Mouse (Mus musculus) splenic B cell, adult 2 months (primary cell): ENCODE measurements at regions not wholly inside any gene's neighbourhood (a gene's known extent, or its start where the extent isn't known, plus 50 kb on each side); places are given as distances from the start of the nearest gene placed in this dataset.

Experiments used
- DNase-seq: peaks from one replicate; pipeline ENCODE4 v3.0.0-alpha.2; 2011; ENCODE audit warnings: low read depth, low spot score
- H3K27me3 ChIP-seq: 2 replicates; pipeline ENCODE4 v1.6.1; 2012; ENCODE audit warnings: mild to moderate bottlenecking, low read length, moderate library complexity, mixed read lengths; ENCODE audit not compliant: control insufficient read depth, poor library complexity, insufficient read depth, severe bottlenecking
- H3K36me3 ChIP-seq: 2 replicates; pipeline ENCODE4 v1.6.1; 2012; ENCODE audit warnings: mild to moderate bottlenecking, low read length, moderate library complexity, mixed read lengths; ENCODE audit not compliant: control insufficient read depth, poor library complexity, insufficient read depth, severe bottlenecking

DNA sequence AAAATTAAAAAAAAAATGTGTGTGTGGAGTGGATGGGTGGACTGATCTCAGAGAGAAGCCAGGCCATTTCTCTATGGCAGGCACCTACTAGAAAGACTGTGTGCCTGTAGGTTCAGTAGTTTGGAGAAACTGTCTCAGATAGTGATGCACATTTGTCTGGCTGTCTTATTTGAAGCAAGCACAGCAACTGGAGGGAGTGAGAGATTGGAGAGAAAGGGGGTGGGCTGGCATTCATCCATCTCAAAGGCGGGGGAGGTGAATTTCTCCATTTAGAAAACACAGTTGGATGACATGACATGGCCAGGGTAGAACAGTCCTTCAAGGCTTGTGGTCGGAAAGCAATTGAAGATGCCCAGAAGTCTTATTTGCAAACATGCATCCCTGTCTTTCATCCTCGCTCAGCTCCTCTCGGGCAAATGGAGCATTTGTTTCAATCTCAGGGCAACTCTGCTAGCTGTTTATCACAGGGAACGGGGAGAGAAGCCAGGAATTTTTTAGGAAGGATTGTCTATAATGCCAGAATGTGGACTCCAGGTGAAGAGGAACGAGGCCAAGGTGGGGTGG, 114.8 kb upstream of the Fmo9 start:
- no peak for DNase-seq
- Histone ChIP-seq H3K36me3 (no peaks in the 10 kb centered on the region), H3K27me3 (no peaks in the 10 kb centered on the region)

DNA sequence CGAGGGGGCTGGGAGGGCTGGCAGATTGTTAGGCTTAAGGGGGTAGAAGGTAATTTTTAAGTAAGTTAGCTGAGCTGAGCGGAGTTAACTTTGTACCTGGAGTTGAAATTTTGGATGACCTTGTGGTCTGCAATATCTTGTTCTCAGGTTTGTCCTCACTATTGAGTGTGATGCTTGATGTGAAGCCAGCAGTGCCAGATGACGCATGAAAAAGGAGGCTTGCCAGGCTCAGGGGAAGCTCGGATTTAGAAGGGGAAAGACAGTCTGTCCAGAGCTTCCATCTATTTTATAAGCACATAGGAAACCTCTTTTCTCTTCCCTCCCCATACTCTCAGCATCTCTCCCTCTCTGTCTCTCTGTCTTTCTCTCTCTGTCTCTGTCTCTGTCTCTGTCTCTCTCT, 115.3 kb upstream of the Fmo9 start:
- no peaks in the 10 kb centered on the region for H3K36me3 ChIP-seq
- no peaks in the 10 kb centered on the region for H3K27me3 ChIP-seq
- DNase-seq: no peak

DNA sequence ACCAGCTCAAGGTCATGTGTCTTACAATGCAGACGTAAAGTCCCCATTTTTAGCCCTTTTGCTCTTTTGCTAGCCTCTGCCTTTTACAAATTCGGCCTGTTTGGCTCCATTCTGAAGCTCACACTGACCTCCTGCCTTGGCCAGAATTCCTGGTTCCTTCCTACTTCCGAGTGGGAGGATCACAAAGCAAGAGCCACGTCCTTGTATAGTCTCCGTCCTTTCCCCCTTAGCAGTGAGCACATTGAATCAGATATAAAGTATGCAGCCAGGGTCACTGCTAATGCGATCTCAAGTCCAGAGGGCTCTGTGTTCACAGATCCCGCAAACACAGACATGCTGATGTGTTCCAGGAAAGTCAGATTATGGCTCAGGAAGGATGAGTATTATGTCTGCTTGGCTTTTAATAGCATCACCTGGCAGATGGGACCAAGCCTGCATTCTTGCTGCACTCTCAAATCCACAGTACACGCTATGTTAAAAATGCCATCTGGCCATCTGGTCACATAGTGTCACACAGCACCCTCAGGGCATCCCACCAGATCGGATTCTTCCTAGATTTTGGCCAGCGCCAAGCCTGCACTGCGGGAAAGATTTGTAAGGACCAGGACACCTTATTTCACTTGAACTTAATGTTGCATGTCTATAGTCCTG, 119.4 kb upstream of the Fmo9 start:
- H3K27me3 ChIP-seq: no peaks in the 10 kb centered on the region
- no peaks in the 10 kb centered on the region for H3K36me3 ChIP-seq
- DNase-seq: no peak

DNA sequence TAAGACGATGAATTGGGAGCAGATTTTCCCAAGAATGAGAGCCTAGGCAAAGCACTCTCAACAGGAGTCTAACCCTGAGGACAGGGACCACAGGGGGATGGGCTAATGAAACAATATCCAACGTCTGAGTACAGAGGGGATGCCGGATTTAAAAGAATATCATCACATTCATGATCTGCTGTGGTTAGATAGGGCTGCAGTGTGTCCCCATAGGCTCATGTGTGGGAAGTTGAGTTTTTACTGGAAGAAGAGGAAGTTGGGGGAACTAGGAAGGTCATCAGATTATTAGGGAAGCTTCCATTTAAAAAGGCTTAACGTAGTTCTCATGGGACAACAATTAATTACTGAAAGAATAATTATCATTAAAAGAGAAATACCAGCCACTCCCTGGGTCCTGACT, 120.3 kb upstream of the Fmo9 start:
- Histone ChIP-seq H3K36me3 (no peaks in the 10 kb centered on the region), H3K27me3 (no peaks in the 10 kb centered on the region)
- DNase-seq: no peak

- no peak for DNase-seq
- Histone ChIP-seq H3K27me3 (no peaks in the 10 kb centered on the region), H3K36me3 (no peaks in the 10 kb centered on the region)
Observed at GRCm38 (mm10) chr1:166803928-166804327, 122.3 kb upstream of the Fmo9 start.

DNA sequence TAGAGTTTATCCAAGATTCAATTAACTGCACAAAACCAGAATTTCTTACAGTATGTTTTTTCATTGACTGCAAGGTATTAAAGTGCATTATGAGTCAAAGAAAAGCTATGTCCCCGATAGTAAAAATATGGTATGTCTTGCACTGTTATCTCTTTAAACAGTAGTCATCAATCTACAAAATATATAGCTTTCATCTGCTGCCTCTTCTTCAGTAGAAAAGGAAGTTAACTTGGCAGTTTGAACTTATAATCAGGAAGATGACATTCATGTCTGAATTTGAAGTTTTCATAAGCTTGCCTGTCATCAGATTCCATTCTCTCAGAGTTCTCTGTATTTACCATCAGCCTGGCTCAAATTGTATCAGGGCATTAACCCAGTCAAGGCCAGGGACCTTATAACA, 122.7 kb upstream of the Fmo9 start:
- H3K36me3 ChIP-seq: no peaks in the 10 kb centered on the region
- DNase-seq: no peak
- H3K27me3 ChIP-seq: no peaks in the 10 kb centered on the region

DNA sequence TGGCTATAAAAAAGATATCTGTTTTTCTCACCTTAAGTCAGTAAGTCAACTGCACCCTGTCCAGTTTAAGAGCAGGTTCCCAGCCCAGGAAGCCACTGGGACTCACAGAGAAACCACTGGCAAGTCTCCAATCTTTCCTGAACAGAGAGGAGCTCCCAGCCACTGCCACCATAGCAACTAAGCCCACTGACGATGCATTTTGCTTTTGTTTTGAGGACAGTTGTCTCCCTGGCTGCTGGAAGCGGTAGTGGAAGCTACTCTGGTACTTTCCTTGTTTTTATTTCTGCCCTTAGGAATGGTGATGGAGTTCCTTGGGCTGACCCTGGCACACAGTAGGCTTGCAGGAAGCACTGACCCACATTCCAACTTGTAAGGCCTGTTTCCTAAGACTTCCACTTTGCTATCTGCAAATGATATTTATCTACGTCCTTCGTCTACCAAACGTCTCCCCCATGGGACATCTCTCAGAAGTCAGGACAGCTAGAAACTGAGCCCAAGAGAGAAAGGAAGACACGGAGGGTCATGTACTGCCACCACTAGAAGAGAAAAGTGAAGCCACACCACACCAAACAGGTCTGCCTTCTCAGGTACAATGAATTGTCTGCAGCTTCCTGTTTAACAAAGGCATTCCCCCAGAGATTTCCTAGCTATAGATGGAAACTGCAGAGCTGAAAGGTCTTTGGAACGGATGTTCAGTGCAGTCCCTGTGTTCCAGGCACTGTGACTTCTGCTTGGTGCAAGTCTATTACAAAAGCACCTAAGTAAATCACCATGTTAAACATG, 125.7 kb upstream of the Fmo9 start:
- DNase-seq: no peak
- Histone ChIP-seq H3K36me3 (no peaks in the 10 kb centered on the region), H3K27me3 (no peaks in the 10 kb centered on the region)

- Histone ChIP-seq H3K27me3 (no peaks in the 10 kb centered on the region), H3K36me3 (no peaks in the 10 kb centered on the region)
- DNase-seq: no peak
Observed at GRCm38 (mm10) chr1:166811341-166812071, 129.9 kb upstream of the Fmo9 start.

DNA sequence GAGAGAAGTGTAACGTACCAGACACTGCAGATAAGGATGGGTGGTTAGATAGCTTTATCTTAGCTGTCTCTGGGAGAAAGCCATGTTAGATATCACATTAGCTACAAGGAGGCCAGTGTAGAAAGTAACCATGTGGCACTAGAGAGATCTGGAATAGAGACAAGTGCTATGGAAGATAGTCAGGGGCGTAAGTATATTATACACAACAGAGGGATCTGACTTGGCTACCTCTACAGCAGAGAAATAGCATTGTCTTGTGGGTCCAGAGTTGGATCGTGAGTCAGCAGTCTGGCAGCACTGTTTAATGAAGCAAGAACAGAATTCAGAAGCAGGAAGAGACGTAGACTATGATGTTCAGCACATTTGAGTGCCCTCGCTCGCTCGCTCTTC, 130.4 kb upstream of the Fmo9 start:
- Histone ChIP-seq H3K27me3 (no peaks in the 10 kb centered on the region), H3K36me3 (no peaks in the 10 kb centered on the region)
- DNase-seq: no peak

- Histone ChIP-seq H3K27me3 (no peaks in the 10 kb centered on the region), H3K36me3 (no peaks in the 10 kb centered on the region)
- no peak for DNase-seq
Observed at GRCm38 (mm10) chr1:166812920-166813439, 131.3 kb upstream of the Fmo9 start.

DNA sequence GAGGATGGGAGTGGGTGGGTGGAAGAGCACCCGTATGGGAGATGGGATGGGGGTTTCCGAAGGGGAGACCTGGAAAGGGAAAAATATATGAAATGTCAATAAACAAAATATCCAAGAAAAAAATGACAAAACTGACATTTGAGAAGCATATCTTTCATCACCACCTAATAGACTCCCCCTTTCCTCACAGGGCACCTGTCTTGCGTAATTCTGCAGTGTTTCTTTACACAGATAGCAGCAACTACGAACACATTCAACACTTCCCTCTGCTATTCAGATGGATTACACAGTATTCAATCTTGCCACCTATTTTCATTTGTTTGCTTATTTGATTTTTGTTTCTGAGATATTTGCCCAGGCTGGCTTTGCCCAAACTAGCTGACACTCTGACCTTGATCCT, 136.3 kb upstream of the Fmo9 start:
- Histone ChIP-seq H3K27me3 (no peaks in the 10 kb centered on the region), H3K36me3 (no peaks in the 10 kb centered on the region)
- DNase-seq: no peak

GRCm38 (mm10) chr1:166818682-166819081, 137.0 kb upstream of the Fmo9 start:
- peak; percentile 4 for DNase-seq
- Histone ChIP-seq H3K27me3 (no peaks in the 10 kb centered on the region), H3K36me3 (no peaks in the 10 kb centered on the region)

DNA sequence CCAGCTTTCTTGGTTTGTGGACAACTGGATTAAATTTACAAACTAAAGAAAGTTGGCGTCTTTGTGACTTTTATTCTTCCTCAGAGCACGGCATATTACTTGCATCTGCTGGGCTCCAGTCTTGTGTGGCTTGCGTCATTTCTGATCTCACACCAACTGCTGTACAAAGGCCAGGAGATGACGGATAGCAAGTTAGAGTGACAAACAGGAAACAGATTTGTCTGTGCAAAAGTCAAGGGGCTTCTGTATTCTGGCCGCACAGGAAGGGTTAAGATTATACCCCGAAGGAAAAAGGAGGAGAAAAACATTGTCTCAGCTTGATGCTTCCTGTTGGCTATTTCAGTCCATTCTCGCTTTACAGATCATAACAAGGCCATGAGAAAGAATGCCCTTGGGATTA, 137.8 kb upstream of the Fmo9 start:
- H3K27me3 ChIP-seq: no peaks in the 10 kb centered on the region

DNA sequence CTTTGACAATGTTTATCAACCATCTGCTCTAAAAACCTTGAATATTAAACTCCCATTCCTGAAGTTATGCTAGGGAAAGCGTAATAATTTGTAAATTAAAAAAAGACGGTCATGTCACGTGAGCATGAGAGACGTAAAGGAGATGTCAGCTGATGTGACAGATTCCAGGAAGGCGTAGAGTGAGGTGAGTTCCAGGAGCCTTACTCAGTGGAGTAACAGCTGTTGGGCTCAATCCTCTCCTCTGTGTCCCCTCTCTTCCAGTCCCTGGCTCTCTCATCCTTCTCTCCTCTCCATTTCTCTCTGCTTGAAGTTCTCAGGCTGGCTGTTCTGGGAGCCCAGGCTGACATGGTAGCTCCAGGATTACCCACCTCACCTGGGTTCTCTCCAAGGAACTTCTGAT, 138.4 kb upstream of the Fmo9 start:
- no peaks in the 10 kb centered on the region for H3K27me3 ChIP-seq
- no peak for DNase-seq

More for the DNA sequence above, 137.8 kb upstream of the Fmo9 start:
- peak; percentile 38 for DNase-seq
- H3K36me3 ChIP-seq: no peaks in the 10 kb centered on the region

GRCm38 (mm10) chr1:166821146-166821545, 139.5 kb upstream of the Fmo9 start:
- DNase-seq: peak; percentile 18
- no peaks in the 10 kb centered on the region for H3K27me3 ChIP-seq
- no peaks in the 10 kb centered on the region for H3K36me3 ChIP-seq

More for the DNA sequence above, 138.4 kb upstream of the Fmo9 start:
- H3K36me3 ChIP-seq: no peaks in the 10 kb centered on the region
